ENCODE assay signal across 9 mouse cellular contexts in genomic region chr1:34738386-34739067, GRCm38 (mm10).
DNase-seq lines count a peak whose midpoint lies in the region; ATAC-seq and TF ChIP-seq lines count a peak whose summit lies in the region.
"Had no signal": no experiment of that assay in that cellular context is flagged by ENCODE, and none has a peak within 500 bp of the region (broad histone marks: within the 10 kb centered on the region; RNA-seq: fewer than 3 reads in every experiment).

No protein-coding gene starts in this region.

- ATAC-seq in hindbrain, embryonic 14.5 days (ENCODE audit: low FRiP score) = no peak
- no peak for ATAC-seq in hindbrain, embryonic 13.5 days (ENCODE audit: low FRiP score)
- no peak for ATAC-seq in embryonic facial prominence, embryonic 11.5 days (replicated peaks; ENCODE audit: insufficient number of reproducible peaks, low FRiP score, low TSS enrichment, low read depth)
- peak; percentile 59 for ATAC-seq in intestine, embryonic 15.5 days
- no peak for ATAC-seq in neural tube, embryonic 11.5 days (ENCODE audit: insufficient read depth, low FRiP score, low TSS enrichment)
- peak; percentile 80 for ATAC-seq in stomach, postnatal 0 days (ENCODE audit: low FRiP score, low TSS enrichment)

- peak; percentile 74 for DNase-seq in hindbrain, embryonic 14.5 days (ENCODE audit: low spot score)
- DNase-seq in adrenal gland, postnatal 25 days = peak; percentile 75
- DNase-seq in embryonic facial prominence, embryonic 11.5 days (ENCODE audit: low spot score) = peak; percentile 73
- DNase-seq in left cerebral cortex, postnatal 25 days (ENCODE audit: low spot score in 2 of 2) = peak; percentile 80 to 86
- peak; percentile 67 for DNase-seq in neural tube, embryonic 11.5 days (ENCODE audit: low spot score)
- peak; percentile 67 for DNase-seq in stomach, postnatal 0 days (ENCODE audit: low spot score)

- no peak overlapping the region for H3K4me2 ChIP-seq in hindbrain, embryonic 14.5 days (replicated peaks)
- no peak overlapping the region for H3K4me2 ChIP-seq in hindbrain, embryonic 13.5 days
- H3K4me2 ChIP-seq in embryonic facial prominence, embryonic 11.5 days (ENCODE audit: low read depth, low read length) = no peak overlapping the region
- 0 out of 2 replicates have a peak overlapping the region, but pooled peaks have one; percentile 17 for H3K4me2 ChIP-seq in intestine, embryonic 15.5 days (replicated peaks)
- no peak overlapping the region for H3K4me2 ChIP-seq in neural tube, embryonic 11.5 days (ENCODE audit: low read depth)
- no peak overlapping the region for H3K4me2 ChIP-seq in stomach, postnatal 0 days (replicated peaks; ENCODE audit: low read depth)
- H3K4me2 ChIP-seq: embryonic facial prominence, embryonic 12.5 days had no signal

- H3K9me3 ChIP-seq in hindbrain, embryonic 14.5 days (ENCODE audit: control insufficient read depth, low read length) = no peaks in the 10 kb centered on the region
- no peaks in the 10 kb centered on the region for H3K9me3 ChIP-seq in hindbrain, embryonic 13.5 days
- H3K9me3 ChIP-seq in embryonic facial prominence, embryonic 11.5 days (replicated peaks; ENCODE audit: control insufficient read depth, low read length) = no peaks in the 10 kb centered on the region
- no peaks in the 10 kb centered on the region for H3K9me3 ChIP-seq in intestine, embryonic 15.5 days
- no peaks in the 10 kb centered on the region for H3K9me3 ChIP-seq in neural tube, embryonic 11.5 days (ENCODE audit: control insufficient read depth, low read length)
- no peaks in the 10 kb centered on the region for H3K9me3 ChIP-seq in stomach, postnatal 0 days (ENCODE audit: control insufficient read depth, low read length)
- H3K9me3 ChIP-seq: embryonic facial prominence, embryonic 12.5 days had no signal

- TF ChIP-seq EP300 in stomach, postnatal 0 days (optimal IDR thresholded peaks at IDR 0.05) = no peak

- H3K4me1 ChIP-seq in hindbrain, embryonic 14.5 days (replicated peaks; ENCODE audit: control insufficient read depth, insufficient read depth, low read length) = no peaks in the 10 kb centered on the region
- H3K4me1 ChIP-seq in hindbrain, embryonic 13.5 days (replicated peaks) = 0 out of 2 replicates have a peak, but pooled peaks cover 4% of the 10 kb centered on the region
- H3K4me1 ChIP-seq in embryonic facial prominence, embryonic 11.5 days (ENCODE audit: control insufficient read depth, insufficient read depth, low read length) = no peaks in the 10 kb centered on the region
- no peaks in the 10 kb centered on the region for H3K4me1 ChIP-seq in intestine, embryonic 15.5 days (replicated peaks)
- H3K4me1 ChIP-seq in neural tube, embryonic 11.5 days (ENCODE audit: control insufficient read depth, insufficient read depth, low read length) = no peaks in the 10 kb centered on the region
- H3K4me1 ChIP-seq in stomach, postnatal 0 days (replicated peaks; ENCODE audit: control insufficient read depth, insufficient read depth) = no peaks in the 10 kb centered on the region
- H3K4me1 ChIP-seq: embryonic facial prominence, embryonic 12.5 days had no signal

- 58% methylated on average over 14 of the region's 14 CpGs for WGBS in hindbrain, embryonic 14.5 days
- 57% methylated on average over 14 of the region's 14 CpGs for WGBS in hindbrain, embryonic 13.5 days
- WGBS in embryonic facial prominence, embryonic 11.5 days = 43% methylated on average over 14 of the region's 14 CpGs
- WGBS in intestine, embryonic 15.5 days = 30% methylated on average over 14 of the region's 14 CpGs
- 47% methylated on average over 14 of the region's 14 CpGs for WGBS in neural tube, embryonic 11.5 days
- 32% methylated on average over 14 of the region's 14 CpGs for WGBS in stomach, postnatal 0 days

- peak; percentile 85 for TF ChIP-seq CTCF in stomach, postnatal 0 days (IDR thresholded peaks at IDR 0.05; ENCODE audit: low read depth)

- H3K27me3 ChIP-seq in hindbrain, embryonic 14.5 days (ENCODE audit: control insufficient read depth, insufficient read depth, low read length) = no peaks in the 10 kb centered on the region
- no peaks in the 10 kb centered on the region for H3K27me3 ChIP-seq in hindbrain, embryonic 13.5 days
- H3K27me3 ChIP-seq in embryonic facial prominence, embryonic 11.5 days (ENCODE audit: control insufficient read depth, insufficient read depth, low read length) = no peaks in the 10 kb centered on the region
- no peaks in the 10 kb centered on the region for H3K27me3 ChIP-seq in intestine, embryonic 15.5 days (replicated peaks)
- H3K27me3 ChIP-seq in neural tube, embryonic 11.5 days (ENCODE audit: control insufficient read depth, insufficient read depth, low read length) = no peaks in the 10 kb centered on the region
- no peaks in the 10 kb centered on the region for H3K27me3 ChIP-seq in stomach, postnatal 0 days (ENCODE audit: control insufficient read depth, insufficient read depth, low read length)
- H3K27me3 ChIP-seq: embryonic facial prominence, embryonic 12.5 days had no signal

- H3K27ac ChIP-seq in hindbrain, embryonic 14.5 days = no peak overlapping the region
- H3K27ac ChIP-seq in hindbrain, embryonic 13.5 days = no peak overlapping the region
- H3K27ac ChIP-seq in embryonic facial prominence, embryonic 11.5 days (replicated peaks; ENCODE audit: low read depth, low read length) = no peak overlapping the region
- no peak overlapping the region for H3K27ac ChIP-seq in intestine, embryonic 15.5 days
- H3K27ac ChIP-seq in neural tube, embryonic 11.5 days (ENCODE audit: low read depth, low read length) = no peak overlapping the region
- no peak overlapping the region for H3K27ac ChIP-seq in stomach, postnatal 0 days (replicated peaks)
- H3K27ac ChIP-seq: embryonic facial prominence, embryonic 12.5 days had no signal

- intact Hi-C loops in left cerebral cortex, postnatal 25 days (cut with DNase I) = no loop called here

- no peaks in the 10 kb centered on the region for H3K36me3 ChIP-seq in hindbrain, embryonic 14.5 days (replicated peaks; ENCODE audit: control insufficient read depth, insufficient read depth)
- no peaks in the 10 kb centered on the region; the same call in 1 of the 2 replicates for H3K36me3 ChIP-seq in hindbrain, embryonic 13.5 days
- H3K36me3 ChIP-seq in embryonic facial prominence, embryonic 11.5 days (replicated peaks; ENCODE audit: control insufficient read depth, insufficient read depth, low read depth, low read length) = no peaks in the 10 kb centered on the region
- H3K36me3 ChIP-seq in intestine, embryonic 15.5 days = no peaks in the 10 kb centered on the region
- no peaks in the 10 kb centered on the region for H3K36me3 ChIP-seq in neural tube, embryonic 11.5 days (ENCODE audit: control insufficient read depth, insufficient read depth, low read length)
- H3K36me3 ChIP-seq in stomach, postnatal 0 days (ENCODE audit: control insufficient read depth, insufficient read depth, low read length) = no peaks in the 10 kb centered on the region
- H3K36me3 ChIP-seq: embryonic facial prominence, embryonic 12.5 days had no signal

- no peak overlapping the region for H3K4me3 ChIP-seq in hindbrain, embryonic 14.5 days (replicated peaks; ENCODE audit: low read length)
- H3K4me3 ChIP-seq in hindbrain, embryonic 13.5 days = no peak overlapping the region
- H3K4me3 ChIP-seq in embryonic facial prominence, embryonic 11.5 days (ENCODE audit: low read depth, low read length) = no peak overlapping the region
- H3K4me3 ChIP-seq in intestine, embryonic 15.5 days (replicated peaks) = no peak overlapping the region
- no peak overlapping the region for H3K4me3 ChIP-seq in neural tube, embryonic 11.5 days (ENCODE audit: low read depth, low read length)
- no peak overlapping the region for H3K4me3 ChIP-seq in stomach, postnatal 0 days (ENCODE audit: low read depth, low read length)
- H3K4me3 ChIP-seq: embryonic facial prominence, embryonic 12.5 days had no signal

- no peak overlapping the region for H3K9ac ChIP-seq in hindbrain, embryonic 14.5 days
- H3K9ac ChIP-seq in hindbrain, embryonic 13.5 days = no peak overlapping the region
- no peak overlapping the region for H3K9ac ChIP-seq in embryonic facial prominence, embryonic 11.5 days (replicated peaks; ENCODE audit: low read length)
- no peak overlapping the region for H3K9ac ChIP-seq in intestine, embryonic 15.5 days
- H3K9ac ChIP-seq in neural tube, embryonic 11.5 days (ENCODE audit: low read length) = no peak overlapping the region
- H3K9ac ChIP-seq in stomach, postnatal 0 days (ENCODE audit: low read length) = no peak overlapping the region
- H3K9ac ChIP-seq: embryonic facial prominence, embryonic 12.5 days had no signal

Comparison
In these comparisons a context has a peak if more than half of its experiments do, and no peak if none do; other contexts are left out.
1. ATAC-seq: peak in intestine, embryonic 15.5 days (single experiment) and stomach, postnatal 0 days (single experiment); none in hindbrain, embryonic 14.5 days (single experiment), hindbrain, embryonic 13.5 days (single experiment), embryonic facial prominence, embryonic 11.5 days (single experiment) and neural tube, embryonic 11.5 days (single experiment).
2. Peak in every context shown above with its lines, with median percentiles within 50 percentile points of each other: DNase-seq.